Mouse (Mus musculus) megakaryocyte progenitor cell, adult 5-6 weeks (primary cell): ENCODE data around the gene Adamts20. TPM values are rescaled to one million over a fixed set of nuclear protein-coding genes. Genes with fewer than 3 reads are reported as not detected.
A peak's percentile ranks its signal among the peaks of the same experiment; 100 is the strongest.
"Not testable (repeated sequence)": the region's sequence is repeated elsewhere in the genome, so short reads cannot be mapped to it uniquely, and the experiment has no call there.

Experiments
- ATAC-seq: replicated peaks from 2 replicates; pipeline ENCODE4 v1.8.0; 2016; ENCODE audit warnings: mild to moderate bottlenecking, moderate TSS enrichment, inconsistent platforms; ENCODE audit not compliant: poor library complexity
- total RNA-seq, 2 experiments: library from RNA; stranded (forward) in 1 of 2; stranded (reverse) in 1 of 2; fragments of 157-497, 149-512 nt in 1 of 2; fragments of 200-1000 nt in 1 of 2; gene quantifications; 2 replicates each; pipeline versions ENCODE4 v1.2.3 to v1.2.4; 2015 to 2017

Gene Adamts20
- total RNA-seq, 2 experiments from 2014 or later, result not detected

DNA sequence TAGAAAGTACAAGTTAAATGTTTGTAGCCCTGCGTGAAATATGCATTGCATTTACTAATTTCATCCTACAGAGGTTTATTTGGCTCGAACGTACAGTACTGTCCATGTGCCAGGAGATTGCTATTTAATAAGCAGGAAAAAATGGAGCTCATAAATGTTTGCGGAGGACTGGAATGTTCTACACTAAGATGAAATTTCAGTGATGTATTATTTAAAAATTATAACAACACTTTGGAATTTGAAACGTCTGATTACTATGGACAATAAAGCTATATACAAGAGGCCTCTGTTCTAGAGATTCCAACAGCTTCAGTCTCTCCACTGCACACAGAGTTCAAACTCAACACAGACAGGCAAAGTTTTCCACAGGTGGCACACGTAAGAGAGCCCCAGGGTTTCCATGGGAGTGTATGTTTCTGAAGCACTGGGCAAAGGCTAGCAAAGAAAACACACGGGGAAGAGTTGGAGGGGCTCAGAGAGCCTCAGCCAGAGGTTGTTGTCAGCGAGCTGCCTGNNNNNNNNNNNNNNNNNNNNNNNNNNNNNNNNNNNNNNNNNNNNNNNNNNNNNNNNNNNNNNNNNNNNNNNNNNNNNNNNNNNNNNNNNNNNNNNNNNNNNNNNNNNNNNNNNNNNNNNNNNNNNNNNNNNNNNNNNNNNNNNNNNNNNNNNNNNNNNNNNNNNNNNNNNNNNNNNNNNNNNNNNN, 20.6 kb downstream of the Adamts20 start:
- ATAC-seq, result peak; percentile 74

DNA sequence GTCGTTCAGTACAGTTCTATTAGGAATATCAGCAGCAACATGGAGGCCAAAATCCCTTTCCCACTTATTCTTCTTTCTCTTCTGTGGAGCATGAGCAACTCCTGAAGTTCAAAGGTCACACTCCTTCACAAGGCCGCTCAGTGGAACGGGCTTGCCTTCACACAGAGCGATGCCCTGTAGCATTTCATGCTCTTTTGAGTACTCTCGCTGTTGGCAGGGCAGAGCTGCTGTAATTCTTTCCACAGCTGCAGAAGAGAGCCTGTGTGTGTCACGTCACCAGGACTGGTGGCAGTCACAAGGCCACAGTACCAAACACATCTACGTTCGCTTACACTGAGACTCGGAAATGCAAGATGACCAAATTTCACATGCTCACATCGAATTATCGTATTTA, 21.2 kb downstream of the Adamts20 start:
- ATAC-seq, result no peak

DNA sequence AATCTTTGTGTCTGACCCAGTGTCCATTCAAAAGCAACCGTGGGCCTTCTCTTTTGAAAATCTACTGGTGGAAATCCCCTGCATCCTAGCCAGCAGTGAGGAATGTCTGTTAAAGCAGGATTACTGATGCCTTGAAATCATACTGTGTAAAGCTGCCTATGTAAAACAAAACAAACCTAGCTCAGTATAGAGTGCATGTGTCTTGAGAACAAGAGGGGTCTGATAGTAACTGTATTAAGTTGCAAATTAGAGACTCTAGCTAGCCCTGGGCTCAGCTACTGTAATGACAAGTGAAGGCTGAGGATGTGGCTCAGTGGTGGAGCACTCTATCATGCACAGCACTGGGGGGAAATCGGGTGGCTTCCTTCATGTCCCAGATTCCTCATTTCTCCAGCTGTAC, 22.2 kb downstream of the Adamts20 start:
- no peak for ATAC-seq

DNA sequence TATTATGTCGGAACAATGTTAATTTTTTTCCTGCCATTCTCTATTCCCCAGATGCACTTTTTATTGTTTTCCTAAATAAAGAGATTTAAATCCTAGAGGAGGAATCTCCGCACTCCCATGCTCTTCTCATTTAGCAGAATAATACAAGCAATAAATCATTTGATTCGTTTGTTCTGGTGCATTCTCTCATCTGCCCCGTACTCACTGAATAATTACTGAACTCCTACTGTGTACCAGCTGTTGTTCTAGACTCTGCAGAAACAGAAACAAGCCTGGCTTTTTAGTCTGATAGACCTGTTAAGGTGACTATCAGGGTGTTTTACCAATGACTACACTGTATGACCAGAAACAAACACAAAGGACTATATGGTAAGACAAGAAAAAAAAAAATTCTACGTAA, 29.7 kb downstream of the Adamts20 start:
- no peak for ATAC-seq

DNA sequence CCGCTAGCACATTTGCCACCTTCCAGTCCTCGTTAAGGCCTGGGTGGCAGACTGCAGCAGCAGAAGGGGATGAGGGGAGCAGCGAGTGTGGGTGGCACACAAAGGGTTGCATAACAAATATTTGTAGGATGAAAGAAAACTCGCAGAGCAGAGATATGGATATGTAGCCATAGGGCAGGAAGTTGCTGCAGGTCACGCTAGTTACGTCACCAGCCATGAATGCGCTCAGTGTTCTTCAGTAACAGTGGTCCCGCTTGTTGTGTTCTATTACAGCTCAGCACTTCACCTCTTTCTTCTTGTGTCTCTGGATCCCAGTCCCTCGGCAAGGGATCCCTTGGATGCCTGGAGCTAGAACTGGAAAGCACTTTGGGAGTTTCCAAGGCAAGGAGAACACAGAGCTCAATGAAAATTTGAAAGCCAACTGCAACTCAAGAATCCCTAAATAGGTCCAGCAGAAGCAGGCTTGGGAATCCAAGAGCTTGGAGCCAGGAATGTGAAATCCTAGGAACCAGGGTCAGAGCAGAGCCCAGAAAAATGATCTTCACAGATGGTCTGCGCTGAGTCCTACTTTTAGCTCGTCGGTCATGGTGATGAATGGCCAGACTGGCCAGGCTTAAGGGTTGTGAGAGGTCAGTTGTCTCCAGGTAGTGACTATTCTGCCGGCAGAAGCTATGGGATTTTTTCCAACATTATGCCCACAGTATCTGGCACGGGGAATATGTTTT, 34.4 kb downstream of the Adamts20 start:
- 0 out of 2 replicates have a peak, but pooled peaks have one; percentile 20 for ATAC-seq

DNA sequence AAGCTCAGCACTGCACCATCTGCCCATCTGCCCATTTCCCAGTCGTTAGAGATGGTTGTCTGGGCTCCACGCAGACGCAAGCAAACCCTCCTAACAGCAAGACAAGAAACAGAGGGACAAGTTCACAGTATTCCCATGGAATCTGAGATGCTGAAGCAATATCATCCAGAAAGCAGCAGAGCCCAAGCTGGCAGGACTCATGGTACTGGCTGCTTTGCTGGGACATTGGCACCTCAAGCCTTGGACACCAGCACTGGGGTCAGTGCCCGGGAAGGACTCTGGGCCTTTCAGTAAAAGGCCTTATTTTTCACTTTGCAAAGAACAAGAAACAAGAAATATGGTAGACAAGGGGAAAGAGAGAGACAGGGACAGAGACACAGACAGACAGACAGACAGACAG, 36.5 kb downstream of the Adamts20 start:
- ATAC-seq, result no peak

DNA sequence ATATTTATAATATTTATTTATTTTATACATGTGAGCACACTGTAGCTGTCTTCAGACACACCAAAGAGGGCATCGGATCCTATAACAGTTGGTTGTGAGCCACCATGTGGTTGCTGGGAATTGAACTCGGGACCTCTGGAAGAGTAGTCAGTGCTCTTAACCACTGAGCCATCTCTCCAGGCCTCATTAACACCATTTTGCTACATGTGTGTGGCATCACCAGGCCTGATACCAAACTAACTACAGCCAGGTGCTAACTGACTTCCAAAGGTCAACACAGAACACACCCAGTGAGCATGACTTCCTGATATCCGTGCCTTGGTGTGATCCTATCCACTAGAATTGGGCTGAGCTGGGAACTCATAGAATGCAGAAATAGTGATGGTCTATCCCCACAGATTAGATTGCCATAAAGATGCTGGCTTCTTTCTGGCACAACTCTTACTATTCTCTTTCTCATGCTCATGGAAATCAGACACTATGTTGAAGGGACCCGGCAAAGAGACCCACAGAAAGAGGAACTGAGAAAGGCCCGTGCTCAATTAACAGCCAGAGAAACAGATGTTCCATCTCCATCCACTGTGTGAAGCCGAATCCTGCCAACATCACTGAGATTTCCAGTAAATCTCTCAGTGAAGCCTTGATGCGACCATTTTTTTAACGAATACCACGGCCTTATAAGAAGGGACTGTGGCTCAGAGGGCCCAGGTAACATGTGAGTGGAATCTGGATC, 37.6 kb downstream of the Adamts20 start:
- 0 out of 2 replicates have a peak, but pooled peaks have one; percentile 14 for ATAC-seq

DNA sequence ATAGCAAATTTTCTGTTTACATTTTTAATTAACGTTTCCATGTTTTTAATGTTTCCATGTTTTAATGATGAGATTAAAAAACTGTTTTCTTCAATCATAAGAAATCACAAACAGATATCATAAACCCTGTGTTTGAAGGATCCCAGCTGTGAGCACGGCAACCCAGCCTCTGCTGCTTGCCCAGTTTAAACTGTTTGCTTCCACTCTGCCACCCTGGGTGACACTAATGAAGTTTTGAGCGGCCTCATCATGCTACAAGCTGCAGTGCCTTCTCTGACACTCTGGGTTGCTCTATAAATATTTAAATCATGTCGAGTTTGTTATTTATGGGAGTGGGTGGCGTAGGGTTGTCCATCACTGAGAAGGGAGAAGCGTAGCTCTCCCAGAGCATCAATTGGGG, 44.7 kb downstream of the Adamts20 start:
- no peak for ATAC-seq

DNA sequence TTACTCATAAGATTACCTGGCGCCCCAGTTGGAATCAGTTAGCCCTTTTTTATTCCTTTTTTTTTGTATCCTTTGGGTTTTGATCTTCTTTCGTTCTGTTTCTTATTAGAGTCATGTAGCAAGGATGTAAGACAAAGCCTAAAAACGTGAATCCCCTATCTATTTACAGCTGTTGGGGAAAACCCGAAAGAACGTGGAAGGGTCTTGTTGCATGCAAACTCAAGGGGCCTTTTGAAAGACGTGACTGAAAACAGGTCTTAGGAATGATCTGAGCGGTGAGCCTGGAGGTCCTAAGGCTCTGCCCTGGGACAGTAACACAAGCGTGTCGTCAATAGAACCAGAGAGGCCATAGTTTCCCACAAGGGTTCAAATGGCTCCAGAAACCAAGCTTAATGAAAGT, 46.1 kb downstream of the Adamts20 start:
- no peak for ATAC-seq

DNA sequence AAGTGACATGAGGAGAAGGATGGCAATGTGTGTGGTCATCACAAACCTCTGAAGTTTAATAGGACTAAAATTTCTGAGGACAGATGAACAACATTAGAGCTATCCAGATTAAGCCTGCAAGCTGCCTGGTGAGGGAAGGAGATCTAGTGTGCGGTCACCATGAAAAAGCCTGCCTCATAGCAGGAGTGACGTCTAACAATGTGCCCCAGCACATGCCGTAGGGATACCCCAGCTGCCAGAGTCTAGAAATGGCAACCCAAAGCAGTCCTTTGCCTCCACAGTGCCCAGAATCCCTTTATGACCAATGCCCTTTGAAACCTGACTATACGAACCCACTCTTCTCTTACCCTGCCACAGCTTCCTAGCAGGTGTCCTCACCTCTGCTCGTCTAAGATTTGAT, 46.8 kb downstream of the Adamts20 start:
- ATAC-seq, result no peak

DNA sequence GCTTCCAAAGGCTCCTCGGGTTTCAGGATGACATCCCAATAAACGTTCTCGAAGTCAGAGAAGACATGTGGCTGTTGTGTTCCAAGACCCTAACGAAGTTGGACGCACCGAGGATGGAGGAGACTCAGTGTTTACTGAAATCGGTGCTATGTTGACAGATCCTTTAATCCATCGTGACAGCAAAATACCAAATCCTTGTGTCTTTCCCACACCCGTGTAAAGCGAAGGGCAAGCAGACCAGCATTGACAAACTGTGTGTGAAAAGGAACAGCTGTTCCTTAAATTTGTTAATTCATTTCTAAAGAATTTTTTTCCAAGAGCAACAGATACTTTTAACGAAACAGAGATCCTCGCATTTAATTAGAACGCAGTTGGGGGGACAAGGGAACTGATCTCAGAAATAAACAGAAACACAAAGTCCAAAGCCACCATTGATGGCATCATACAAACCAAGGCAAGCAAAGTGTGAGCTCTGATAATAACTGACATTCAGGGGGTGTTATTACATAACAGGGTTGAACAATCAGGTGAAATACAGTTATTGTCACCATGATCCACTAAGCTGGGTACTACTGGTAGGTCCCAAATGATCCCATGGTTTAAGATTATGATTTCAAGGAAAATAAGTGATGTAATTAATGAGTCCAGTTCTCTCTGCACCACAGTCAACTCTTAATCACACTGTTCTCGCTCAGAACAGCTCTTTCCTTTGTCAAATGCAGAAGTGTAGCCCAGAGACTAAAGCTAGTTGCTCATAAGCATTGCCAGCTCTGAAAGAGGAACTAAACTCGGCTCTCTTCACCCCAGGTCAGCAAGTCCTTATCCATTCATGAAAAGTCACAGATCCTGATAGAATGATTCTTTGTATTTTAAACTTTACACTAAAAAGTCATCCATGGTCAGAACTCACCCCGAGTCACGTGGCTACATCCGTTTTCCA, 47.7 kb downstream of the Adamts20 start:
- ATAC-seq, result peak; percentile 98

DNA sequence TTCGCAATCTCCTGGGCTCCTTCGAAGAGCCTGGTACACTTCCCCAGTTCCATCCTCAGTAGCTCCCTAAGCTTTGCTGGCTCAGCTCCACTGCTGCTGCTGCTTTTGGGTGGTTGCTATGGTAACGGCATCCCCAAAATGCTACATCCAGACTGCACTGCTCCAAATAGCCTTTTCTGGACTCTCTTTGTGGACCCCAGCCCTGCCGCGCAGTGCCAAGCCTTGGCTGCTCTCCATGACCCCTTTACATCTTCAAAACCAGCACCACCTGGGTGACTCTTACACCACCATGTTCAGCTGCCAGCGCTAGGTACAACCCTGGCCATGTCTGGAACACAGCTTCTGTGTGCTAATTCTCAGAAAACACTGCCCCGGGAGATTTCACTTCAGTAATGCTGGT, 55.4 kb downstream of the Adamts20 start:
- no peak for ATAC-seq

DNA sequence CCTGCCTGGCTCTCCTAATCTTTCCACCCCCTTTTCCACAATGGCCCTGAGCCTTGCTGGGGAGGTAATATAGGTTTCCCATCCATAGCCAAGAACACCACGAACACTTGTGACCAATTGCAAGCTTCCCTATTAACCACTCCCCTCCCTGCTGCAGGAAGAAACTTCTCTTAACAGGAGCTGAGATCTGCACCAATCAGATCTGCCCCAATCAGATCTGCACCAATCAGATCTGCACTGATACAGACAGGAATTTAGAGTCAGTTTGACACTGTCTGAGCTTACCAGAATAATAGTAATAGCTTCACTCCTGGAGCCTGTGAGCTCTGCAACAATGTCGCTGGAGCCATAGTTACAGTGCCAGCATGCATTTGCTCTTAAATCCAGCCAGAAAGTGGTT, 58.9 kb downstream of the Adamts20 start:
- no peak for ATAC-seq

DNA sequence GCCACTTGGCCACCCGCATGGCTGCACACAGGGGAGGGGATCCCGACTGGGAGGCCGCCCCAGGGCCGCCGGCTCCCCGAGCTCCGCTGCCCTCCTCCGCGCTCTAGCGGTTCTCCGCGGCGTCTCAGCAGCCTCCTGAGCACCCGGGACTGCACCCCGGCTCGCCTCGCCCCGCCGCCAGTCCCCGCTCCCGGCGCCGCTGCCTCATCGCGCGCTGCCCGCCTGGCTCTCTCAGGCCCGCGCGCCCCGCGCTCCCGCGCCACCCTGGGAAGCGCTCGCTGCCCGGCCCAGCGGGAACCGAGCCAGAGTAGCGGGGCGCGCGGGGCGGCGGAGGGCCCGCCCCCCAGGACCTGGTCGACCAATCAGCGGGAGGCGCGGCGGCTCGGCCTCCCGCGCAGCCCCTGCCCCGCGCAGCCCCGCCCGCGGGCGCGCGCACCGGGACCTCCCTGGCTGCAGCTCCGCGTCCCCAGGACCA, 61.1 kb downstream of the Adamts20 start:
- ATAC-seq, result peak; percentile 75

DNA sequence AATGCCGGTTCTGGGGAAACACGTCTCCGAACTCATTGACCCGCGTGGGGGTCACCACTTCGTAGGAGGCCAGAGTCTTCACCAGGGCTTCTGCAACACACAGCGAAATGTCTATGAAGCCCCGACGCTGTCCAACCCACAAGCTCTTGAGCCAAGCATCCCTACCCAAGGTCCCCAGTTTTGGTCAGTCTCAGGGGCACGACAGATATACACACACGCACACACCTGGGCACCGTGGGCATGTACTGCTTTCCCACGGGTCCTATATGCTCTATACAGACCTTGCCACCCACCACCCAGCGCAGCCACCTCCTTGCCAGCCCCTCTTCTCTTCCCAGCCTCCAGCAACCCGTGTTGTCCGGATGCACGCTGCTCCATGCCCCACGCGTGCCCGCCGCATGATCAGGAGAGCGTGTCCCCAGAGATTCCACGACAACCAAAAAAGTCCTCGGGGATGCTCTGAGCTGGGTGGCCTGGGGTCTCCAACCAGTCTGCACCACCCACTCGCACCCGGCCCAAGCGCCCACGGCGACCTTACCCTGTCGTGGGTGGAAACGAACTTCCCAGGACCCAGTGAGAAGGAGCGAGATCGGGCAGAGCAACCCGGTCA, 61.7 kb downstream of the Adamts20 start:
- ATAC-seq, result peak; percentile 15; the same call in 1 of the 2 replicates

DNA sequence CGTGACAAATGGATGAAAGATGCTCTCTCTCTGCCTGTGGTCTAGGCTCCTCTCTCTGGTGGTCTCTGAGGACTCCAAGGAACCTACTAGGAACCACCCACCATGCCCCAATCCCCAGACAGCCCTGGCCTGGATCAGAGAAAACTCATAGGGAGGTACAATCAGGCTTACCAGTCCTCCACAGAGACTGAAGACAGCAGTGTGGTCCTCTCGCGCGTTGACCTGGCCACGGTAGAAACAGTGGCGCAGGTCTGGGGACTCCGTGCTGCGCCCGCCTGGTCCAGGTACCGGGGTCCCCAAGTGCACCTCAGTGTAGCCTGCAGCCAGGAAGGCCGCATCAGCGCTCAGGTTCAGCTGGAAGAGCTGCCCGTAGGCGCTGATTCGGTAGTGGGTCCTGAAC, 62.2 kb downstream of the Adamts20 start:
- ATAC-seq, result 0 out of 2 replicates have a peak, but pooled peaks have one; percentile 6

DNA sequence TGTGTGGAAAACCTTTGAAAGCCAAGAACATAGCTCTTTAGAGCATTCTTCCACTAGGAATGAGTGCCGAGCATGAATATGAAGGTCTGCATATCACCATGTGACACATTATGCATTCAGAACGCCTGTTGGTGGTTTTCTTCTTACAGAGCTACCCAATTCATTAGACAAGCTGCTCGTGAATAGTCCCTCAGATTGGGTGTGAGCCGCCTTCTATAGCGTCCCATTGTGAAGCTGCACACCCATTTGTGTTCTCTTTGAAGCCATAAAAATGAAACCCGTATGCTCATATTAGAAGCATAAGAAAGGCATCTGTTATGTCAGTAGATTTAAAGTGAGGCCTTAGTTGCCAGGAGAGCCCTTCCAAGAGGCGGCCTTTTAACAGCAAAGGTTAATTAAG, 72.5 kb downstream of the Adamts20 start:
- no peak for ATAC-seq

DNA sequence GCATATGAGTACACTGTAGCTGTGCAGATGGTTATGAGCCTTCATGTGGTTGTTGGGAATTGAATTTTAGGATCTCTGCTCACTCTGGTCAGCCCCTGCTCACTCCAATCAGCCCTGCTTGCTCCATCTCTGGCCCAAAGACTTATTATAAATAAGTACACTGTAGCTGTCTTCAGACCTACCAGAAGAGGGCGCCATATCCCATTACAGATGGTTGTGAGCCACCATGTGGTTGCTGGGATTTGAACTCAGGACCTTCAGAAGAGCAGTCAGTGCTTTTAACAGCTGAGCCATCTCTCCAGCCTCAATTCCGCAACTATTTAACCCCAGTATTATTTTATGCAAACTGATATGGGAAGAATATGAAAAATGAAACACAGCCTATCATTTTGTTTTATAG, 75.1 kb downstream of the Adamts20 start:
- not testable (repeated sequence) for ATAC-seq

DNA sequence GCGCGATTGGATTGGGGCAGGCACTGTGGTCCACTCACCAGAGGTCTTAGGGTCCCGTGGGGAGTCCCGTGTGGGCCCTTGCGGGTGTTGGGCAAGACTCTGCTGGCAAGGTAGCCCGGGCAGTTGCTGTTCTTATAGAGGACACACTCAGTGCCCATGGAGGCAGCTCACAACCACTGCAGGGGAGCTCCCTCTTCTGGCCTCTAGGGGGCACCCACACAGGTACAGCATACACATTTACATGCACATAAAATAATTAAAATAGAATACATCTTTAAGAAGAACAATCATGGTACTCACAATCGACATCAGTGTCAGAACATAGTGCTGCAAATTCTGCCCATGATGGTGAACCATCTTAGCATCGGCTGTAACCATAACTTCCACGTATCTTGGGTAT, 85.8 kb downstream of the Adamts20 start:
- peak; percentile 55; the same call in 1 of the 2 replicates for ATAC-seq

DNA sequence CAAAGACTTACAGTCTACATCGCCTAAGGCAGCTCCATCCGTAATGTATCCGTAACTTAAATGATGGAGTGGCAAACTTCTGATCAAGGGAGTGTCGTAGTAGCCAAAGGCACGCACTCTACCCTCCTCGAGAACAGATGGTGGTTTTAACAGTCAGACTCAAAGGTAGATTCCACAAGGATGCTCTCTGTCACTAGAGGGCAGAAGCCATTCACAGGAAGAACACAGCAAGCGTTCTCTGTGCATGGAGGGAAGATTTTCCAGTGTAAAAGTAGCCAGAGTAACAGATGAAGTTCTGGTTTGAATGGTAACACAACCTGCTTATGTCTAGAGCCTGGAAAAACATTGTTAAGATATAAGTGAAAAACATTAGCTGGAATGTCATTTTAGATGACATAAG, 92.7 kb downstream of the Adamts20 start:
- no peak for ATAC-seq
